Mouse (Mus musculus) forebrain, embryonic 11.5 days (tissue): ENCODE measurements at regions not wholly inside any gene's neighbourhood (a gene's known extent, or its start where the extent isn't known, plus 50 kb on each side); places are given as distances from the start of the nearest gene placed in this dataset.

ENCODE experiments used
- ATAC-seq: fragments of 200-750 bp; cut with Nextera tagmentation; replicated peaks from 2 replicates; pipeline ENCODE4 v1.8.0; 2017; ENCODE audit warnings: moderate TSS enrichment; ENCODE audit not compliant: low FRiP score
- DNase-seq: peaks from one replicate; pipeline ENCODE4 v3.0.0-alpha.2; 2017; ENCODE audit warnings: low spot score
- H3K27ac ChIP-seq: fragments of 300-500 bp; sonication (generic); 2 replicates; pipeline ENCODE4 v1.5.1; 2014; ENCODE audit warnings: low read depth, low read length
- H3K27me3 ChIP-seq: fragments of 300-500 bp; sonication (generic); 2 replicates; pipeline ENCODE4 v1.6.1; 2014; ENCODE audit warnings: mild to moderate bottlenecking, low read length, mixed read lengths; ENCODE audit not compliant: control insufficient read depth, insufficient read depth
- H3K36me3 ChIP-seq: fragments of 300-500 bp; sonication (generic); 2 replicates; pipeline ENCODE4 v1.6.1; 2014; ENCODE audit warnings: mild to moderate bottlenecking, low read length, moderate library complexity, mixed read lengths; ENCODE audit not compliant: control insufficient read depth, insufficient read depth
- H3K4me1 ChIP-seq: fragments of 300-500 bp; sonication (generic); replicated peaks from 2 replicates; pipeline ENCODE4 v1.6.1; 2014; ENCODE audit warnings: low read length, mixed read lengths; ENCODE audit not compliant: control insufficient read depth, insufficient read depth
- H3K4me2 ChIP-seq: fragments of 300-500 bp; sonication (generic); 2 replicates; pipeline ENCODE4 v1.6.1; 2014; ENCODE audit warnings: low read depth, mild to moderate bottlenecking, low read length, moderate library complexity, mixed read lengths; ENCODE audit not compliant: severe bottlenecking
- H3K4me3 ChIP-seq: fragments of 300-500 bp; sonication (generic); 2 replicates; pipeline ENCODE4 v1.5.1; 2014; ENCODE audit warnings: low read depth, low read length
- H3K9ac ChIP-seq: fragments of 300-500 bp; sonication (generic); 2 replicates; pipeline ENCODE4 v1.6.1; 2014; ENCODE audit warnings: low read length
- H3K9me3 ChIP-seq: fragments of 300-500 bp; sonication (generic); 2 replicates; pipeline ENCODE4 v1.6.1; 2016; ENCODE audit warnings: low read length, mixed read lengths; ENCODE audit not compliant: control insufficient read depth
- WGBS: fragments of 180-500 bp; shearing (Covaris S2); extraction: QIAGEN DNeasy Blood & Tissue Kit; methylation state at CpG from one replicate; pipeline ENCODE4 v1.1.7; 2014; 5-methylcytosine and 5-hydroxymethylcytosine counted together

DNA sequence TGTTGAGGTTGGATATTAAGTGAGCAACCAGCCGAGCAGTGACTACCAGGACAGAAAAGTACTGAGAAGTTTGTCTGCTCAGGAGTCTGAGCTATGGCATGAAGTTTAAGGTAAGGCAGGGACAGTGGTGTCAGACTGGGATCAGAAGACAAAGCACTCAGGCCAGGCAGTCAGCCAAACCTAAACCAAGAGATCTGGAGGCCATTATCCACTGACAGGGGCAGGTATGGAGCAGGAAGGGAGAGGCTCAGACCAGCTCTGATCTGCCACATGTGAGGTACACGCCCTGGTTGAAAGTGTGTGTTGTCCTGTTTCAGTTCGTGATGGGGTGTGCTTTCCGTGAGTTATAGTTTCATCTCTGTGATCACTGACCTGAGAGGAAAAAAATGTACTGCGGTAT lies 437.2 kb upstream of the Trpc7 start:
- no peak overlapping the region for H3K4me2 ChIP-seq
- no peaks in the 10 kb centered on the region for H3K36me3 ChIP-seq
- no peak overlapping the region for H3K4me3 ChIP-seq
- H3K27me3 ChIP-seq = no peaks in the 10 kb centered on the region
- WGBS = 88% methylated on average over 5 of the region's 5 CpGs
- H3K4me1 ChIP-seq = no peaks in the 10 kb centered on the region
- DNase-seq = no peak
- H3K9me3 ChIP-seq = no peaks in the 10 kb centered on the region
- no peak overlapping the region for H3K9ac ChIP-seq
- no peak overlapping the region for H3K27ac ChIP-seq
- no peak for ATAC-seq

- 66% methylated on average over 5 of the region's 5 CpGs for WGBS
- Histone ChIP-seq H3K27me3 (no peaks in the 10 kb centered on the region), H3K9me3 (no peaks in the 10 kb centered on the region), H3K9ac (no peak overlapping the region), H3K4me3 (no peak overlapping the region), H3K36me3 (no peaks in the 10 kb centered on the region), H3K27ac (no peak overlapping the region), H3K4me2 (no peak overlapping the region), H3K4me1 (no peaks in the 10 kb centered on the region)
- DNase-seq (no peak), ATAC-seq (no peak)
These were observed 436.1 kb upstream of the Trpc7 start for GRCm38 (mm10) chr13:57331868-57332267.

DNA sequence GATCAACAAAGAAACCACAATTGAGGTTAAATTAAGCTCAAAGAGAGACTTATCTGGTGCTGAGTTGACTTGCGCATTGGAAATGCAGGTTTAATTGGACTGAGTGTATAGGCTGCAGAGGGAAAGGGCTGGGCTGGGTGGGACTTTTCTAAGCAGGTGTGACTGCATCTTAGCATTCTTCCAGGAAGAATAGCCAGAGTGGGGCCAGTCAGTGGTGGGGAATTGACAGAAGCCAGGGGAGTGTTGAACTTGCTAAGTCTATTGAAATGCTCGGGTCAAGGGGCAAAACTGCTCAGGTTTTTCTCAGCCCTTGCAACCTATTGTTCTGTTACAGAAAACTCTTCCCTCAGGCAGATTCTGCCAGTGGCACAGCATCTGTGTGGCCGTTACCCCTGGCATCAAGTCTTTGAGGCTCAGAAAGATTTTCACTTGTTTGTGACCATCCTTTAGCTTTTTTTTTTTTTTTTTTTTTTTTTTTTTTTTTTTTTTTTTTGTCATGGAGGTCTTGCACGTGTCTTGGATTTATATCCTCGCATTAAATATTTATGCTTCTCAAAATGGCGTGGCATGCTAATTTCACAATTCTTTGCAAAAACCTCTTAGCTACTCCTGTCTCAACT lies 429.6 kb upstream of the Trpc7 start:
- H3K4me3 ChIP-seq = no peak overlapping the region
- H3K4me2 ChIP-seq = no peak overlapping the region
- no peaks in the 10 kb centered on the region for H3K9me3 ChIP-seq
- H3K9ac ChIP-seq = no peak overlapping the region
- no peaks in the 10 kb centered on the region for H3K4me1 ChIP-seq
- DNase-seq = no peak
- no peak overlapping the region for H3K27ac ChIP-seq
- ATAC-seq = no peak
- WGBS = 69% methylated on average over 6 of the region's 6 CpGs
- H3K36me3 ChIP-seq = no peaks in the 10 kb centered on the region
- no peaks in the 10 kb centered on the region for H3K27me3 ChIP-seq

- Histone ChIP-seq H3K4me1 (peaks cover 10% of the 10 kb centered on the region), H3K4me2 (no peak overlapping the region), H3K27ac (no peak overlapping the region), H3K9ac (peak overlapping the region; percentile 14; the same call in 1 of the 2 replicates), H3K4me3 (no peak overlapping the region), H3K9me3 (no peaks in the 10 kb centered on the region), H3K36me3 (no peaks in the 10 kb centered on the region), H3K27me3 (no peaks in the 10 kb centered on the region)
- 19% methylated on average over 11 of the region's 11 CpGs for whole genome bisulfite sequencing
- DNase-seq = peak; percentile 60
- ATAC-seq = no peak
These were observed 420.6 kb upstream of the Trpc7 start for GRCm38 (mm10) chr13:57316211-57317005.

- Histone ChIP-seq H3K36me3 (no peaks in the 10 kb centered on the region), H3K27ac (no peak overlapping the region), H3K4me2 (no peak overlapping the region), H3K4me3 (no peak overlapping the region), H3K4me1 (peaks cover 10% of the 10 kb centered on the region), H3K9me3 (no peaks in the 10 kb centered on the region), H3K27me3 (no peaks in the 10 kb centered on the region), H3K9ac (no peak overlapping the region)
- no peak for ATAC-seq
- 33% methylated on average over 9 of the region's 9 CpGs for WGBS
- no peak for DNase-seq
These were observed 418.7 kb upstream of the Trpc7 start for GRCm38 (mm10) chr13:57314512-57314911.

GRCm38 (mm10) chr13:57313731-57314130 lies 417.9 kb upstream of the Trpc7 start:
- no peak overlapping the region for H3K9ac ChIP-seq
- WGBS = 61% methylated on average over 2 of the region's 2 CpGs
- H3K4me2 ChIP-seq = no peak overlapping the region
- no peaks in the 10 kb centered on the region for H3K36me3 ChIP-seq
- no peak for DNase-seq
- no peak overlapping the region for H3K4me3 ChIP-seq
- no peak for ATAC-seq
- peaks cover 10% of the 10 kb centered on the region for H3K4me1 ChIP-seq
- H3K27ac ChIP-seq = no peak overlapping the region
- H3K27me3 ChIP-seq = no peaks in the 10 kb centered on the region
- H3K9me3 ChIP-seq = no peaks in the 10 kb centered on the region

DNA sequence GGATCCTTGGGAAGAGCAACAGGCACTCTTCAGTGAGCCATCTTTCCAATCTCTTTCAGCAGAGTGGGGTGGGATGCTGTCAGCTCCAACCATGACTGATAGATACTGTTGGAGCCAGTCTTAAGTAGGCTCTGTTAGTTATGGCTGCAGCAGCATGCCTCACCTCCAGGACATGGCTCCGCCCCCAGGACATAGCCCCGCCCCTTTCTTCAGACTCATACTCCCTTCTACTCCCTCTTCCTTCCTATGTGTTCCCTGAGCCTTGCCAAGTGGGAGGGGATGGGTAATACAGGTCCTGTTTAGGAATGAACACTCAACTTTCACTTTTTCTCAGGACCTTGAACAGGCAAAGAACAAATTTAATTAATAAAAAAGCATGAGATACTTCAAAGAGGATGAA lies 415.4 kb upstream of the Trpc7 start:
- Histone ChIP-seq H3K27ac (no peak overlapping the region), H3K9ac (no peak overlapping the region), H3K27me3 (no peaks in the 10 kb centered on the region), H3K9me3 (no peaks in the 10 kb centered on the region), H3K4me2 (no peak overlapping the region), H3K36me3 (no peaks in the 10 kb centered on the region), H3K4me1 (peaks cover 11% of the 10 kb centered on the region), H3K4me3 (no peak overlapping the region)
- WGBS = 57% methylated on average over 2 of the region's 2 CpGs
- DNase-seq (no peak), ATAC-seq (no peak)

GRCm38 (mm10) chr13:57309618-57310017 lies 413.8 kb upstream of the Trpc7 start:
- H3K4me1 ChIP-seq = peaks cover 8% of the 10 kb centered on the region; the same call in 1 of the 2 replicates
- H3K27ac ChIP-seq = no peak overlapping the region
- H3K9me3 ChIP-seq = no peaks in the 10 kb centered on the region
- WGBS = 90% methylated on average over 4 of the region's 4 CpGs
- no peak overlapping the region for H3K4me2 ChIP-seq
- ATAC-seq (no peak), DNase-seq (no peak)
- H3K27me3 ChIP-seq = no peaks in the 10 kb centered on the region
- no peak overlapping the region for H3K9ac ChIP-seq
- H3K4me3 ChIP-seq = no peak overlapping the region
- no peaks in the 10 kb centered on the region for H3K36me3 ChIP-seq
